10 mouse cellular contexts compared by ENCODE assay signal in genomic region chr10:52072482-52072881, GRCm38 (mm10). TPM values are rescaled to one million over a fixed set of nuclear protein-coding genes. Genes with fewer than 3 reads are reported as not detected.
DNase-seq lines count a peak whose midpoint lies in the region; ATAC-seq lines count a peak whose summit lies in the region.
"Had no signal": no experiment of that assay in that cellular context is flagged by ENCODE, and none has a peak within 500 bp of the region (broad histone marks: within the 10 kb centered on the region; RNA-seq: fewer than 3 reads in every experiment).

No protein-coding gene starts in this region.

- H3K4me1 ChIP-seq in forebrain, embryonic 12.5 days = no peaks in the 10 kb centered on the region
- H3K4me1 ChIP-seq in kidney, embryonic 16.5 days (ENCODE audit: insufficient read depth, low read length) = no peaks in the 10 kb centered on the region
- H3K4me1 ChIP-seq in intestine, embryonic 16.5 days (ENCODE audit: control insufficient read depth, insufficient read depth, low read length) = no peaks in the 10 kb centered on the region
- H3K4me1 ChIP-seq: embryonic facial prominence, embryonic 15.5 days; liver, embryonic 15.5 days had no signal

- no peak overlapping the region for H3K27ac ChIP-seq in forebrain, embryonic 12.5 days
- no peak overlapping the region for H3K27ac ChIP-seq in kidney, embryonic 16.5 days (ENCODE audit: low read length)
- H3K27ac ChIP-seq in intestine, embryonic 16.5 days (ENCODE audit: low read length) = no peak overlapping the region
- H3K27ac ChIP-seq: embryonic facial prominence, embryonic 15.5 days; liver, embryonic 15.5 days had no signal

- no peak overlapping the region for H3K4me2 ChIP-seq in forebrain, embryonic 12.5 days
- no peak overlapping the region for H3K4me2 ChIP-seq in kidney, embryonic 16.5 days (replicated peaks; ENCODE audit: low read depth, low read length)
- H3K4me2 ChIP-seq in intestine, embryonic 16.5 days (ENCODE audit: low read depth, low read length) = no peak overlapping the region
- H3K4me2 ChIP-seq: embryonic facial prominence, embryonic 15.5 days; liver, embryonic 15.5 days had no signal

- no peaks in the 10 kb centered on the region for H3K36me3 ChIP-seq in forebrain, embryonic 12.5 days (replicated peaks)
- H3K36me3 ChIP-seq in kidney, embryonic 16.5 days (ENCODE audit: insufficient read depth, low read length) = no peaks in the 10 kb centered on the region
- H3K36me3 ChIP-seq in intestine, embryonic 16.5 days (ENCODE audit: control insufficient read depth, insufficient read depth, low read length) = no peaks in the 10 kb centered on the region
- H3K36me3 ChIP-seq: embryonic facial prominence, embryonic 15.5 days; liver, embryonic 15.5 days had no signal

- H3K9me3 ChIP-seq in forebrain, embryonic 12.5 days = no peaks in the 10 kb centered on the region
- no peaks in the 10 kb centered on the region for H3K9me3 ChIP-seq in kidney, embryonic 16.5 days (ENCODE audit: low read length)
- no peaks in the 10 kb centered on the region for H3K9me3 ChIP-seq in intestine, embryonic 16.5 days (ENCODE audit: control insufficient read depth, low read length)
- H3K9me3 ChIP-seq: embryonic facial prominence, embryonic 15.5 days; liver, embryonic 15.5 days had no signal

- no peak overlapping the region for H3K4me3 ChIP-seq in forebrain, embryonic 12.5 days (replicated peaks)
- H3K4me3 ChIP-seq in kidney, embryonic 16.5 days (ENCODE audit: low read length) = no peak overlapping the region
- H3K4me3 ChIP-seq in intestine, embryonic 16.5 days (ENCODE audit: low read length) = no peak overlapping the region
- H3K4me3 ChIP-seq: embryonic facial prominence, embryonic 15.5 days; liver, embryonic 15.5 days had no signal

- H3K9ac ChIP-seq in forebrain, embryonic 12.5 days = no peak overlapping the region
- H3K9ac ChIP-seq in kidney, embryonic 16.5 days (replicated peaks; ENCODE audit: low read length) = no peak overlapping the region
- H3K9ac ChIP-seq in intestine, embryonic 16.5 days (ENCODE audit: low read depth, low read length) = no peak overlapping the region
- H3K9ac ChIP-seq: embryonic facial prominence, embryonic 15.5 days; liver, embryonic 15.5 days had no signal

- ATAC-seq in forebrain, embryonic 12.5 days (ENCODE audit: low FRiP score) = 0 out of 2 replicates have a peak, but pooled peaks have one; percentile 74
- ATAC-seq in kidney, embryonic 16.5 days (ENCODE audit: low FRiP score, low TSS enrichment) = 0 out of 2 replicates have a peak, but pooled peaks have one; percentile 51
- no peak for ATAC-seq in intestine, embryonic 16.5 days

- peak; percentile 11 for DNase-seq in ovary, postnatal 14 days (ENCODE audit: low spot score)
- DNase-seq in ovary, postnatal 10 days (ENCODE audit: low spot score) = no peak
- DNase-seq in adrenal gland, postnatal 10 days = peak; percentile 76
- DNase-seq in lung, adult 18-20 months = peak; percentile 3 to 25
- peak; percentile 42 for DNase-seq in right cerebral cortex, postnatal 4 days

- no peaks in the 10 kb centered on the region for H3K27me3 ChIP-seq in forebrain, embryonic 12.5 days
- H3K27me3 ChIP-seq in kidney, embryonic 16.5 days (ENCODE audit: insufficient read depth, low read length) = no peaks in the 10 kb centered on the region
- H3K27me3 ChIP-seq in intestine, embryonic 16.5 days (replicated peaks; ENCODE audit: control insufficient read depth, insufficient read depth, low read length) = no peaks in the 10 kb centered on the region
- H3K27me3 ChIP-seq: embryonic facial prominence, embryonic 15.5 days; liver, embryonic 15.5 days had no signal

RNA-seq across cellular contexts. Expression of gene Vgll2, which starts 50.2 kb away (rescaled TPM):
- 1 to 10 TPM; 2.5 to 9.6 TPM for total RNA-seq in adrenal gland, postnatal 10 days (2021)
- 2.5 and 4.4 TPM in 2 replicates for polyA plus RNA-seq in forebrain, embryonic 12.5 days (2016; fragmentation: Nextera tagmentation; extraction: Ambion mirVana)
- polyA plus RNA-seq in kidney, embryonic 16.5 days (2015; fragmentation: Nextera tagmentation; extraction: Ambion mirVana) = 0.50 and 0.67 TPM in 2 replicates
- 0.13 TPM in 1 of 2 replicates, not detected in the other for polyA plus RNA-seq in intestine, embryonic 16.5 days (2015; fragmentation: Nextera tagmentation; extraction: Ambion mirVana)
